Mouse (Mus musculus) kidney, embryonic 15.5 days (tissue): ENCODE results near the gene Tmem63a. TPM values are rescaled to one million over a fixed set of nuclear protein-coding genes. Genes with fewer than 3 reads are reported as not detected.

ENCODE experiments used
- ATAC-seq: fragments of 200-750 bp; cut with Nextera tagmentation; replicated peaks from 2 replicates; pipeline ENCODE4 v1.8.0; 2017; ENCODE audit warnings: moderate TSS enrichment; ENCODE audit not compliant: low FRiP score
- H3K27ac ChIP-seq: fragments of 300-500 bp; sonication (generic); 2 replicates; pipeline ENCODE4 v1.5.1; 2015; ENCODE audit warnings: mild to moderate bottlenecking, inconsistent platforms
- H3K27me3 ChIP-seq: fragments of 300-500 bp; sonication (generic); 2 replicates; pipeline ENCODE4 v1.6.1; 2015; ENCODE audit warnings: inconsistent platforms
- H3K36me3 ChIP-seq: fragments of 300-500 bp; sonication (generic); 2 replicates; pipeline ENCODE4 v1.6.1; 2015; ENCODE audit warnings: inconsistent platforms
- H3K4me1 ChIP-seq: fragments of 300-500 bp; sonication (generic); 2 replicates; pipeline ENCODE4 v1.6.1; 2015; ENCODE audit warnings: inconsistent platforms
- H3K4me2 ChIP-seq: fragments of 300-500 bp; sonication (generic); 2 replicates; pipeline ENCODE4 v1.6.1; 2015; ENCODE audit warnings: moderate library complexity, mild to moderate bottlenecking, inconsistent platforms
- H3K4me3 ChIP-seq: fragments of 300-500 bp; sonication (generic); replicated peaks from 2 replicates; pipeline ENCODE4 v1.5.1; 2015; ENCODE audit warnings: mild to moderate bottlenecking, inconsistent platforms
- H3K9ac ChIP-seq: fragments of 300-500 bp; sonication (generic); 2 replicates; pipeline ENCODE4 v1.6.1; 2015; ENCODE audit warnings: mild to moderate bottlenecking, inconsistent platforms
- H3K9me3 ChIP-seq: fragments of 300-500 bp; sonication (generic); replicated peaks from 2 replicates; pipeline ENCODE4 v1.6.1; 2016; ENCODE audit warnings: inconsistent platforms
- WGBS: fragments of 180-500 bp; shearing (Covaris S2); methylation state at CpG from one replicate; pipeline ENCODE4 v1.1.7; 2015; ENCODE audit warnings: mixed read lengths; 5-methylcytosine and 5-hydroxymethylcytosine counted together
- polyA plus RNA-seq: library from polyadenylated mRNA; unstranded; fragments of >200 nt; fragmentation: Nextera tagmentation; extraction: Ambion mirVana; gene quantifications from 2 replicates; pipeline ENCODE4 v1.2.1, GENCODE M21; 2015

Gene Tmem63a
- polyA plus RNA-seq, 1 experiment from 2014 or later, result 12.5 TPM

- Histone ChIP-seq H3K4me3 (no peak overlapping the region), H3K27me3 (peaks cover 9% of the 10 kb centered on the region; the same call in 1 of the 2 replicates), H3K36me3 (no peaks in the 10 kb centered on the region), H3K27ac (no peak overlapping the region), H3K4me2 (no peak overlapping the region), H3K4me1 (peaks cover 44% of the 10 kb centered on the region), H3K9ac (no peak overlapping the region), H3K9me3 (no peaks in the 10 kb centered on the region)
- ATAC-seq, result no peak
- 59% methylated on average over 6 of the region's 6 CpGs for WGBS
Measured at GRCm38 (mm10) chr1:181014731-181015500, 72.8 kb downstream of the Tmem63a start.

- Histone ChIP-seq H3K9me3 (no peaks in the 10 kb centered on the region), H3K4me2 (no peak overlapping the region), H3K4me3 (no peak overlapping the region), H3K36me3 (no peaks in the 10 kb centered on the region), H3K4me1 (peaks cover 40% of the 10 kb centered on the region), H3K27ac (no peak overlapping the region), H3K9ac (no peak overlapping the region), H3K27me3 (peaks cover 9% of the 10 kb centered on the region; the same call in 1 of the 2 replicates)
- no peak for ATAC-seq
Measured at GRCm38 (mm10) chr1:181015558-181015957, 73.4 kb downstream of the Tmem63a start.

- ATAC-seq, result no peak
- H3K9ac ChIP-seq, result no peak overlapping the region
- H3K4me3 ChIP-seq, result no peak overlapping the region
- H3K27ac ChIP-seq, result 0 out of 2 replicates have a peak overlapping the region, but pooled peaks have one; percentile 61
- 77% methylated on average over 4 of the region's 4 CpGs for WGBS
- no peaks in the 10 kb centered on the region for H3K36me3 ChIP-seq
- peaks cover 40% of the 10 kb centered on the region for H3K4me1 ChIP-seq
- H3K9me3 ChIP-seq, result no peaks in the 10 kb centered on the region
- peaks cover 9% of the 10 kb centered on the region; the same call in 1 of the 2 replicates for H3K27me3 ChIP-seq
- H3K4me2 ChIP-seq, result peak overlapping the region; percentile 92
Measured at GRCm38 (mm10) chr1:181016045-181016444, 73.9 kb downstream of the Tmem63a start.

- WGBS, result 3% methylated on average over 21 of the region's 21 CpGs
- Histone ChIP-seq H3K4me3 (peak overlapping the region; percentile 49), H3K4me2 (peak overlapping the region; percentile 92), H3K36me3 (no peaks in the 10 kb centered on the region), H3K27me3 (peaks cover 9% of the 10 kb centered on the region; the same call in 1 of the 2 replicates), H3K27ac (peak overlapping the region; percentile 61), H3K9ac (peak overlapping the region; percentile 35; the same call in 1 of the 2 replicates), H3K4me1 (peaks cover 41% of the 10 kb centered on the region), H3K9me3 (no peaks in the 10 kb centered on the region)
- ATAC-seq, result peak; percentile 59
Measured at GRCm38 (mm10) chr1:181016532-181017131, 74.5 kb downstream of the Tmem63a start.

- Histone ChIP-seq H3K9me3 (no peaks in the 10 kb centered on the region), H3K4me2 (peak overlapping the region; percentile 92), H3K4me3 (peak overlapping the region; percentile 49), H3K9ac (peak overlapping the region; percentile 35; the same call in 1 of the 2 replicates), H3K27me3 (peaks cover 9% of the 10 kb centered on the region; the same call in 1 of the 2 replicates), H3K4me1 (peaks cover 41% of the 10 kb centered on the region), H3K27ac (peak overlapping the region; percentile 61), H3K36me3 (no peaks in the 10 kb centered on the region)
- ATAC-seq, result peak; percentile 74
- WGBS, result 0% methylated on average over 22 of the region's 22 CpGs
Measured at GRCm38 (mm10) chr1:181017212-181017711, 75.1 kb downstream of the Tmem63a start.

- Histone ChIP-seq H3K9me3 (no peaks in the 10 kb centered on the region), H3K36me3 (no peaks in the 10 kb centered on the region), H3K9ac (no peak overlapping the region), H3K27ac (no peak overlapping the region), H3K27me3 (peaks cover 9% of the 10 kb centered on the region; the same call in 1 of the 2 replicates), H3K4me2 (no peak overlapping the region), H3K4me1 (peaks cover 41% of the 10 kb centered on the region), H3K4me3 (no peak overlapping the region)
- WGBS, result 72% methylated on average over 13 of the region's 13 CpGs
- ATAC-seq, result no peak
Measured at GRCm38 (mm10) chr1:181017890-181018420, 75.8 kb downstream of the Tmem63a start.

GRCm38 (mm10) chr1:181020756-181021487 lies 78.8 kb downstream of the Tmem63a start, which contains the start of gene Ephx1:
TSS of gene Ephx1 (minus strand) at chr1:181020904.
- H3K4me1 ChIP-seq, result peaks cover 29% of the 10 kb centered on the region
- H3K4me2 ChIP-seq, result no peak within 1 kb of the TSS
- 38% methylated on average over 5 of the region's 5 CpGs for WGBS
- no peaks in the 10 kb centered on the region for H3K36me3 ChIP-seq
- H3K4me3 ChIP-seq, result no peak within 1 kb of the TSS
- no peaks in the 10 kb centered on the region for H3K9me3 ChIP-seq
- ATAC-seq, result no peak
- H3K27me3 ChIP-seq, result peaks cover 9% of the 10 kb centered on the region; the same call in 1 of the 2 replicates
- 0 out of 2 replicates have a peak within 1 kb of the TSS, but pooled peaks have one; percentile 0 for H3K27ac ChIP-seq
- H3K9ac ChIP-seq, result no peak within 1 kb of the TSS

GRCm38 (mm10) chr1:181021488-181021865 lies 79.3 kb downstream of the Tmem63a start:
- ATAC-seq, result no peak
- no peaks in the 10 kb centered on the region for H3K36me3 ChIP-seq
- peaks cover 23% of the 10 kb centered on the region for H3K4me1 ChIP-seq
- no peak overlapping the region for H3K9ac ChIP-seq
- H3K9me3 ChIP-seq, result no peaks in the 10 kb centered on the region
- 48% methylated on average over 7 of the region's 7 CpGs for WGBS
- no peak overlapping the region for H3K4me3 ChIP-seq
- H3K27me3 ChIP-seq, result peaks cover 9% of the 10 kb centered on the region; the same call in 1 of the 2 replicates
- H3K27ac ChIP-seq, result no peak overlapping the region
- no peak overlapping the region for H3K4me2 ChIP-seq

GRCm38 (mm10) chr1:181022265-181022664 lies 80.1 kb downstream of the Tmem63a start:
- Histone ChIP-seq H3K4me1 (peaks cover 16% of the 10 kb centered on the region), H3K4me2 (no peak overlapping the region), H3K36me3 (no peaks in the 10 kb centered on the region), H3K27ac (no peak overlapping the region), H3K27me3 (peaks cover 9% of the 10 kb centered on the region; the same call in 1 of the 2 replicates), H3K9ac (no peak overlapping the region), H3K9me3 (no peaks in the 10 kb centered on the region), H3K4me3 (no peak overlapping the region)
- ATAC-seq, result peak; percentile 46; the same call in 1 of the 2 replicates
- 8% methylated on average over 1 of the region's 1 CpGs for WGBS
